In the genomic region with DNA sequence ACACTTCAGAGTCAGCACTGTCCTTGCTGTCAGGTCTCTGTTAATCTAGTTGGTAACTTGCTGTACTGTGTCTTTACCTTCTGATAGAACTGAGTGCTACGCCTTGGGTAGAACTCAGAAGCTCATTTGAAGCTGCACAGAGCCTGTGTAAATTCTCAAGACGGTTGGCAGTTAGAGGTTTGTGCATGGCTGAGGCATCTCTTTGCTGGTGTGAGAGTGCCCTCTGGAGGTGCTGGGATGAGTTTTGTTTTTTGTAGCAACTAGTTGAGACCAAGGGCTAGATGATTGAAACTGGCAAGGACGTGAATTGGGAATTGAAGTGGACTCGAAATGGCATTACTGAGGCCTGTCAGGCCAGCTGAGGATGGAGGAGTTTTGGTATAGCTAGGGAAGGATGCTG, we compare ENCODE assay signal across 9 mouse cellular contexts. TPM values are rescaled to one million over a fixed set of nuclear protein-coding genes. Genes with fewer than 3 reads are reported as not detected.
DNase-seq lines count a peak whose midpoint lies in the region; ATAC-seq and TF ChIP-seq lines count a peak whose summit lies in the region.
"Had no signal": no experiment of that assay in that cellular context is flagged by ENCODE, and none has a peak within 500 bp of the region (broad histone marks: within the 10 kb centered on the region; RNA-seq: fewer than 3 reads in every experiment).

No protein-coding gene starts in this region.

- H3K4me1 ChIP-seq in hindbrain, embryonic 14.5 days (replicated peaks; ENCODE audit: control insufficient read depth, insufficient read depth, low read length), result peaks cover 23% of the 10 kb centered on the region

- no peak overlapping the region for H3K27ac ChIP-seq in hindbrain, embryonic 14.5 days

- H3K9me3 ChIP-seq in hindbrain, embryonic 14.5 days (ENCODE audit: control insufficient read depth, low read length), result no peaks in the 10 kb centered on the region

- TF ChIP-seq CTCF in brain, embryonic 14.5 days (IDR thresholded peaks at IDR 0.05; ENCODE audit: borderline replicate concordance, extremely low read depth, insufficient read depth, insufficient read length), result peak; percentile 70; the same call in 1 of the 2 replicates

- DNase-seq in urinary bladder, adult 18-20 months (ENCODE audit: low spot score in 2 of 2), result peak; percentile 24 to 35
- DNase-seq in urinary bladder, adult 2 months (ENCODE audit: low spot score), result no peak
- peak; percentile 81 for DNase-seq in brain, embryonic 14.5 days (ENCODE audit: low read depth)
- DNase-seq in fibroblast of lung, adult 2 months (ENCODE audit: low read depth), result peak; percentile 57
- peak; percentile 78 for DNase-seq in hindbrain, embryonic 14.5 days (ENCODE audit: low spot score)
- DNase-seq in left cerebral cortex, postnatal 36 days (ENCODE audit: low spot score in 2 of 2), result peak; percentile 56 to 69
- peak; percentile 67 for DNase-seq in right cerebral cortex, adult 18-20 months

- ATAC-seq in hindbrain, embryonic 14.5 days (ENCODE audit: low FRiP score), result no peak
- no peak for ATAC-seq in monocyte, adult 5-6 weeks (replicated peaks; ENCODE audit: insufficient number of reproducible peaks, low FRiP score, low TSS enrichment, poor library complexity, severe bottlenecking)

- no peak overlapping the region for H3K9ac ChIP-seq in hindbrain, embryonic 14.5 days

- intact Hi-C loops in left cerebral cortex, postnatal 36 days (cut with DNase I), result loop anchor here (5.0 kb wide), 1 partner anchor 92 kb away; no protein-coding TSS in a partner anchor

- no peak overlapping the region for H3K4me3 ChIP-seq in hindbrain, embryonic 14.5 days (replicated peaks; ENCODE audit: low read length)

- 41% methylated on average over 4 of the region's 4 CpGs for WGBS in hindbrain, embryonic 14.5 days

- no peak for TF ChIP-seq POLR2A in brain, embryonic 14.5 days (IDR thresholded peaks at IDR 0.05; ENCODE audit: borderline replicate concordance, extremely low read depth, insufficient read depth, insufficient read length, poor library complexity, severe bottlenecking)

- no peak overlapping the region for H3K4me2 ChIP-seq in hindbrain, embryonic 14.5 days (replicated peaks)

- H3K27me3 ChIP-seq in hindbrain, embryonic 14.5 days (ENCODE audit: control insufficient read depth, insufficient read depth, low read length), result no peaks in the 10 kb centered on the region

- peaks cover 35% of the 10 kb centered on the region for H3K36me3 ChIP-seq in hindbrain, embryonic 14.5 days (replicated peaks; ENCODE audit: control insufficient read depth, insufficient read depth)

RNA-seq across cellular contexts. Expression of gene Zfp664, which starts 6.5 kb away (rescaled TPM):
- polyA plus RNA-seq in urinary bladder, adult 2 months (2012; rRNA removed), result 35.8 and 38.3 TPM in 2 replicates
- 77.4 and 85.5 TPM in 2 replicates for polyA plus RNA-seq in brain, embryonic 14.5 days (2012; rRNA removed)
- 76.3 and 76.8 TPM in 2 replicates for polyA plus RNA-seq in hindbrain, embryonic 14.5 days (2014; fragmentation: Nextera tagmentation; extraction: Ambion mirVana)
- 10 to 100 TPM; 66.0 to 71.9 TPM for total RNA-seq in left cerebral cortex, postnatal 36 days (2021)
- total RNA-seq in monocyte, adult 5-6 weeks (2017), result 5.8 to 25.7 TPM (median 19.3 TPM) in 3 replicates

RNA-seq across cellular contexts. Expression of gene Ccdc92, which starts 6.8 kb away (rescaled TPM):
- 5.3 and 6.5 TPM in 2 replicates for polyA plus RNA-seq in urinary bladder, adult 2 months (2012; rRNA removed)
- polyA plus RNA-seq in brain, embryonic 14.5 days (2012; rRNA removed), result 27.1 and 36.6 TPM in 2 replicates
- 39.4 and 45.2 TPM in 2 replicates for polyA plus RNA-seq in hindbrain, embryonic 14.5 days (2014; fragmentation: Nextera tagmentation; extraction: Ambion mirVana)
- total RNA-seq in left cerebral cortex, postnatal 36 days (2021), result 10 to 100 TPM; 78.5 to 84.5 TPM
- total RNA-seq in monocyte, adult 5-6 weeks (2017), result 0.96 to 9.1 TPM (median 1.6 TPM) in 3 replicates
- total RNA-seq: hematopoietic stem cell, adult 5-6 weeks had no signal
